Comparison of ENCODE assay signal across 17 mouse cellular contexts in the genomic region with DNA sequence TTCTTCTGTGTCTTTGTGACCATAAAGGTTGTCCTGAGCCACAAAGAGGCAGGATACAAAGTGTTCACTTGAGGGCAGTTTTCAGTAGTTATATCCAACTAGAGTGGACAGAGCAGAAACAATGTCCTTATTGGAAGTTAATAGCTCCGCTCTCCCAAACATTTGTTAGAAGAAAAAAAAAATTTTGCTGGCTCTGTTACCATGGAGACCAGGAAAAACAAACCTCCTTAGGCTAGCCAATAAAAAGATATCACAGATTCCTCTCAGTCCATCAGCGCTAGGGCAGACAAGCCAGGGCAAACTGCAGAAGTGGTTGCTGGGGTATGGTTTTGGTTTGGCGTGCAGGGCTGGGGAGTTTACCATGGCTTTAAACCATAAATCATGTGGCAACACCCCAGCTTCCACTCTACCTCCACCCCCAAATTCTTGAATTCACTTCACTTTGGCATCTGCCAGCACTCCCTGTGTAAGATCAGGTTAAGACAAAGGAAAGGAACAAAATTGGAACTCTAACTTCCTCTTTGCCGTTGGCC. TPM values are rescaled to one million over a fixed set of nuclear protein-coding genes. Genes with fewer than 3 reads are reported as not detected.
DNase-seq lines count a peak whose midpoint lies in the region; ATAC-seq and TF ChIP-seq lines count a peak whose summit lies in the region.
"Had no signal": no experiment of that assay in that cellular context is flagged by ENCODE, and none has a peak within 500 bp of the region (broad histone marks: within the 10 kb centered on the region; RNA-seq: fewer than 3 reads in every experiment).

No protein-coding gene starts in this region.

- no peaks in the 10 kb centered on the region for H3K79me2 ChIP-seq in MEL (ENCODE audit: control insufficient read depth, insufficient read depth, low read length, poor library complexity)

- no peak for TF ChIP-seq EP300 in MEL (IDR thresholded peaks at IDR 0.05; ENCODE audit: low read depth in 1 of 2, low read length in 2 of 2)

- peaks cover 31% of the 10 kb centered on the region for H3K4me1 ChIP-seq in limb, embryonic 13.5 days
- peaks cover 26% of the 10 kb centered on the region for H3K4me1 ChIP-seq in limb, embryonic 10.5 days
- peaks cover 8 to 26% of the 10 kb centered on the region in 2 experiments for H3K4me1 ChIP-seq in MEL (ENCODE audit: control insufficient read depth in 1 of 2, insufficient read depth in 2 of 2, low read length in 2 of 2)
- H3K4me1 ChIP-seq in limb, embryonic 14.5 days (ENCODE audit: control insufficient read depth, insufficient read depth, low read length): peaks cover 14% of the 10 kb centered on the region
- peaks cover 22% of the 10 kb centered on the region for H3K4me1 ChIP-seq in hindbrain, embryonic 14.5 days (replicated peaks; ENCODE audit: control insufficient read depth, insufficient read depth, low read length)

- no peak for TF ChIP-seq CTCF in MEL (IDR thresholded peaks at IDR 0.05 in 2 of 3, conservative IDR thresholded peaks at IDR 0.05 in 1 of 3; ENCODE audit: control insufficient read depth in 1 of 3, insufficient read depth in 1 of 3, low read depth in 2 of 3, low read length in 3 of 3, poor library complexity in 1 of 3, severe bottlenecking in 1 of 3)

- no peaks in the 10 kb centered on the region for H3K9me3 ChIP-seq in limb, embryonic 13.5 days
- no peaks in the 10 kb centered on the region for H3K9me3 ChIP-seq in limb, embryonic 10.5 days (replicated peaks)
- no peaks in the 10 kb centered on the region for H3K9me3 ChIP-seq in MEL (replicated peaks; ENCODE audit: insufficient read depth, low read length)
- no peaks in the 10 kb centered on the region for H3K9me3 ChIP-seq in limb, embryonic 14.5 days (ENCODE audit: control insufficient read depth, low read length)
- H3K9me3 ChIP-seq in hindbrain, embryonic 14.5 days (ENCODE audit: control insufficient read depth, low read length): no peaks in the 10 kb centered on the region
- H3K9me3 ChIP-seq: embryonic facial prominence, embryonic 15.5 days; megakaryocyte, embryonic 14.5 days had no signal

- peaks cover 30% of the 10 kb centered on the region for H3K27me3 ChIP-seq in limb, embryonic 13.5 days
- peaks cover 25% of the 10 kb centered on the region for H3K27me3 ChIP-seq in limb, embryonic 10.5 days (ENCODE audit: low read depth, poor library complexity, severe bottlenecking)
- H3K27me3 ChIP-seq in MEL (ENCODE audit: control insufficient read depth in 1 of 2, insufficient read depth in 2 of 2, low read length in 2 of 2): no peaks in the 10 kb centered on the region; a peak in 1 of 4 replicates
- 0 out of 2 replicates have a peak, but pooled peaks cover 6% of the 10 kb centered on the region for H3K27me3 ChIP-seq in limb, embryonic 14.5 days (ENCODE audit: control insufficient read depth, insufficient read depth, low read length)
- no peaks in the 10 kb centered on the region for H3K27me3 ChIP-seq in hindbrain, embryonic 14.5 days (ENCODE audit: control insufficient read depth, insufficient read depth, low read length)

- no peaks in the 10 kb centered on the region for H3K36me3 ChIP-seq in limb, embryonic 13.5 days
- no peaks in the 10 kb centered on the region for H3K36me3 ChIP-seq in limb, embryonic 10.5 days
- H3K36me3 ChIP-seq in MEL (ENCODE audit: control insufficient read depth in 1 of 2, insufficient read depth in 2 of 2, low read length in 2 of 2): peaks cover 0 to 13% of the 10 kb centered on the region in 2 experiments; a peak in 2 of 4 replicates
- no peaks in the 10 kb centered on the region for H3K36me3 ChIP-seq in limb, embryonic 14.5 days (ENCODE audit: control insufficient read depth, insufficient read depth, low read length)
- no peaks in the 10 kb centered on the region for H3K36me3 ChIP-seq in hindbrain, embryonic 14.5 days (replicated peaks; ENCODE audit: control insufficient read depth, insufficient read depth)
- H3K36me3 ChIP-seq: embryonic facial prominence, embryonic 15.5 days had no signal

- no peak for DNase-seq in limb, embryonic 10.5 days (ENCODE audit: low spot score)
- peak; percentile 34 for DNase-seq in 416B (ENCODE audit: low read depth)
- DNase-seq in MEL (ENCODE audit: low read depth, low spot score): peak; percentile 50
- no peak for DNase-seq in limb, embryonic 14.5 days (ENCODE audit: low spot score)
- no peak for DNase-seq in thymus, postnatal 14 days
- no peak for DNase-seq in hindbrain, embryonic 14.5 days (ENCODE audit: low spot score)
- DNase-seq in left cerebral cortex, postnatal 10 days (ENCODE audit: extremely low spot score in 1 of 2, low spot score in 2 of 2): no peak
- DNase-seq: adrenal gland, postnatal 10 days; cerebellum, postnatal 14 days; layer of hippocampus, postnatal 36 days; liver; right cerebral cortex, postnatal 25 days; thymus, adult 18-20 months had no signal

- no peak overlapping the region for H3K4me3 ChIP-seq in limb, embryonic 13.5 days
- no peak overlapping the region for H3K4me3 ChIP-seq in limb, embryonic 10.5 days
- H3K4me3 ChIP-seq in MEL (ENCODE audit: control insufficient read depth in 1 of 2, insufficient read depth in 1 of 2, low read depth in 2 of 2, low read length in 2 of 2): no peak overlapping the region
- no peak overlapping the region for H3K4me3 ChIP-seq in limb, embryonic 14.5 days (replicated peaks; ENCODE audit: low read length)
- H3K4me3 ChIP-seq in hindbrain, embryonic 14.5 days (replicated peaks; ENCODE audit: low read length): no peak overlapping the region
- H3K4me3 ChIP-seq: embryonic facial prominence, embryonic 15.5 days; megakaryocyte, embryonic 14.5 days had no signal

- no peak overlapping the region for H3K4me2 ChIP-seq in limb, embryonic 13.5 days (replicated peaks)
- H3K4me2 ChIP-seq in limb, embryonic 14.5 days (replicated peaks; ENCODE audit: low read depth, low read length, severe bottlenecking): no peak overlapping the region
- no peak overlapping the region for H3K4me2 ChIP-seq in hindbrain, embryonic 14.5 days (replicated peaks)
- H3K4me2 ChIP-seq: embryonic facial prominence, embryonic 15.5 days had no signal

- peak; percentile 37; the same call in 1 of the 2 replicates for ATAC-seq in limb, embryonic 13.5 days (ENCODE audit: low FRiP score, low read depth)
- 0 out of 2 replicates have a peak, but pooled peaks have one; percentile 44 for ATAC-seq in limb, embryonic 14.5 days (ENCODE audit: low FRiP score, low read depth)
- no peak for ATAC-seq in hindbrain, embryonic 14.5 days (ENCODE audit: low FRiP score)
- ATAC-seq: forebrain, embryonic 14.5 days had no signal

- intact Hi-C loops in left cerebral cortex, postnatal 10 days (cut with DNase I): no loop called here

- no peak overlapping the region for H3K9ac ChIP-seq in limb, embryonic 13.5 days
- no peak overlapping the region for H3K9ac ChIP-seq in MEL (ENCODE audit: control insufficient read depth, low read depth, low read length, poor library complexity, severe bottlenecking)
- no peak overlapping the region for H3K9ac ChIP-seq in limb, embryonic 14.5 days (ENCODE audit: low read depth, low read length, severe bottlenecking)
- H3K9ac ChIP-seq in hindbrain, embryonic 14.5 days: no peak overlapping the region
- H3K9ac ChIP-seq: embryonic facial prominence, embryonic 15.5 days had no signal

- no peak for TF ChIP-seq POLR2A in MEL (IDR thresholded peaks at IDR 0.05; ENCODE audit: control insufficient read depth in 1 of 2, insufficient read depth in 1 of 2, low read depth in 1 of 2, low read length in 2 of 2, poor library complexity in 1 of 2)
- TF ChIP-seq POLR2A in limb, embryonic 14.5 days (IDR thresholded peaks at IDR 0.05; ENCODE audit: borderline replicate concordance, extremely low read depth, insufficient read depth, insufficient read length): no peak

- TF ChIP-seq RAD21 in MEL (IDR thresholded peaks at IDR 0.05; ENCODE audit: low read depth, low read length): no peak

- no peak overlapping the region for H3K27ac ChIP-seq in limb, embryonic 13.5 days
- H3K27ac ChIP-seq in limb, embryonic 10.5 days: no peak overlapping the region
- H3K27ac ChIP-seq in MEL (ENCODE audit: control insufficient read depth, low read depth, low read length): no peak overlapping the region
- no peak overlapping the region for H3K27ac ChIP-seq in limb, embryonic 14.5 days (replicated peaks; ENCODE audit: low read depth, low read length)
- no peak overlapping the region for H3K27ac ChIP-seq in hindbrain, embryonic 14.5 days
- H3K27ac ChIP-seq: embryonic facial prominence, embryonic 15.5 days had no signal

- WGBS in limb, embryonic 13.5 days: 59% methylated on average over 4 of the region's 4 CpGs
- 88% methylated on average over 4 of the region's 4 CpGs for WGBS in limb, embryonic 10.5 days
- 42% methylated on average over 4 of the region's 4 CpGs for WGBS in limb, embryonic 14.5 days
- WGBS in hindbrain, embryonic 14.5 days: 81% methylated on average over 4 of the region's 4 CpGs

TF ChIP-seq in MEL, 35 proteins besides CTCF, POLR2A, EP300 and RAD21:
- TF ChIP-seq ZNF384 (IDR thresholded peaks at IDR 0.05; ENCODE audit: low read depth, low read length) (peak; percentile 52), BHLHE40 (IDR thresholded peaks at IDR 0.05; ENCODE audit: borderline replicate concordance, low read depth, low read length) (no peak), TCF12 (IDR thresholded peaks at IDR 0.05; ENCODE audit: low read depth, low read length) (no peak)

RNA-seq across cellular contexts. Expression of gene Gcnt2, which starts 54.6 kb away (rescaled TPM):
- polyA plus RNA-seq in limb, embryonic 13.5 days (2015; fragmentation: Nextera tagmentation; extraction: Ambion mirVana): 1.5 and 2.1 TPM in 2 replicates
- polyA plus RNA-seq in limb, embryonic 10.5 days (2016; fragmentation: Nextera tagmentation; extraction: Ambion mirVana): 1.9 and 2.2 TPM in 2 replicates
- 0.04 TPM in 1 of 2 replicates, not detected in the other for total RNA-seq in MEL (2012; rRNA removed)
- under 1 TPM in 1 of 2 experiments, not detected in 1; 0.03 TPM for polyA plus RNA-seq in MEL (2012; ENCODE audit: insufficient read depth in 1 of 2, insufficient read length in 2 of 2, low read depth in 1 of 2, low replicate concordance in 2 of 2, missing spikeins in 1 of 2)
- 1.6 and 1.7 TPM in 2 replicates for polyA plus RNA-seq in limb, embryonic 14.5 days (2012; rRNA removed)
- polyA plus RNA-seq in limb, embryonic 14.5 days (2014; fragmentation: Nextera tagmentation; extraction: Ambion mirVana): 2.5 TPM in 2 replicates
- polyA plus RNA-seq in hindbrain, embryonic 14.5 days (2014; fragmentation: Nextera tagmentation; extraction: Ambion mirVana): 7.4 and 8.1 TPM in 2 replicates
- 10 to 100 TPM in 1 of 2 experiments, 1 to 10 TPM in 1; 8.9 to 11.8 TPM for total RNA-seq in left cerebral cortex, postnatal 10 days (2021)

Comparison
In these comparisons a context has a peak if more than half of its experiments do, and no peak if none do; other contexts are left out.
1. DNase-seq: peak in 416B (single experiment) and MEL (single experiment); none in limb, embryonic 10.5 days (single experiment), limb, embryonic 14.5 days (single experiment), thymus, postnatal 14 days (single experiment), hindbrain, embryonic 14.5 days (single experiment) and left cerebral cortex, postnatal 10 days (0 of 2).